Mouse (Mus musculus) C2C12 (cell line): ENCODE results near the gene Sprn. TPM values are rescaled to one million over a fixed set of nuclear protein-coding genes. Genes with fewer than 3 reads are reported as not detected.

ENCODE experiments used
- H3K27me3 ChIP-seq: one replicate; pipeline ENCODE4 v1.6.1; 2011; ENCODE audit not compliant: control insufficient read depth, insufficient read depth, insufficient read length
- H3K36me3 ChIP-seq: one replicate; pipeline ENCODE4 v1.6.1; 2011; ENCODE audit not compliant: control insufficient read depth, insufficient read depth
- H3K4me3 ChIP-seq: one replicate; pipeline ENCODE4 v1.5.1; 2011; ENCODE audit warnings: mild to moderate bottlenecking, control low read depth; ENCODE audit not compliant: poor library complexity, insufficient read depth, severe bottlenecking
- H3K79me2 ChIP-seq: one replicate; pipeline ENCODE4 v1.6.1; 2011; ENCODE audit not compliant: control insufficient read depth, insufficient read depth
- H3K79me3 ChIP-seq: one replicate; pipeline ENCODE4 v1.6.1; 2011; ENCODE audit warnings: low read depth, control low read depth
- H3ac ChIP-seq: one replicate; pipeline ENCODE3; 2011; ENCODE audit warnings: low read depth; ENCODE audit not compliant: control insufficient read depth, insufficient read length
- CEBPB ChIP-seq: IDR thresholded peaks from one replicate; pipeline ENCODE4 v1.6.1; 2011; ENCODE audit warnings: low read depth, mild to moderate bottlenecking, control low read depth, moderate library complexity
- CTCF ChIP-seq: IDR thresholded peaks from one replicate; pipeline ENCODE4 v1.5.1; 2011; ENCODE audit not compliant: control insufficient read depth, insufficient read depth, insufficient read length
- FOSL1 ChIP-seq: IDR thresholded peaks from one replicate; pipeline ENCODE4 v1.8.0; 2011; ENCODE audit warnings: mild to moderate bottlenecking, low read length; ENCODE audit not compliant: poor library complexity, insufficient read depth, severe bottlenecking
- MAX ChIP-seq: IDR thresholded peaks from one replicate; pipeline ENCODE4 v1.6.1; 2011; ENCODE audit warnings: mild to moderate bottlenecking, control low read depth
- MYOD1 ChIP-seq: IDR thresholded peaks from one replicate; pipeline ENCODE4 v1.6.1; 2011; ENCODE audit warnings: low read depth; ENCODE audit not compliant: control insufficient read depth, insufficient read length
- MYOG ChIP-seq: IDR thresholded peaks from one replicate; pipeline ENCODE4 v1.6.1; 2011; ENCODE audit not compliant: control insufficient read depth, insufficient read length; ENCODE audit errors: extremely low read depth
- USF1 ChIP-seq: IDR thresholded peaks from one replicate; pipeline ENCODE4 v1.6.1; 2011; ENCODE audit warnings: low read depth, mild to moderate bottlenecking, control low read depth, moderate library complexity
- polyA plus RNA-seq: library from polyadenylated mRNA; unstranded; fragments of >200 nt; fragmentation: generic; extraction: Trizol; gene quantifications from one replicate; pipeline ENCODE4 v1.2.1, GENCODE M21; 2012; ENCODE audit warnings: missing spikeins

Gene Sprn
- polyA plus RNA-seq, 1 experiment: not detected

DNA sequence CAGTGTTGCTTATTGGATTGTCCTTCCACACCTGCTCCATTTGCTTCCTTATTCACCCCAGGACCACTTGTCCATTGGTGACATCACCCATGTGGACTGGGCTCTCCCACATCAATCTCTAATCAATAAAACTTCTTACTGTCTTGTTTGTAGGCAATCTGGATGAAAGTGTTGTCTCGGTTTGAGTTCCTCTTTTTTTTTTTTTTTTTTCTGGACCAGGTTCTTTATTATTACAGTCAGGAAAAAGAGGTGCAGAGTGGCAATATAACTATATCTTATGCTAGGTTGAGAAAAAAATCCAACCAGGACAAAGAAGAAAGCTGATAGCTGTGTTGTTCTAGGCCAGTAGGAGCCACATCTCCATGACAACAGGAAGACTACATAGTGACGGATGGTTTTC is 26.0 kb upstream of the Sprn start:
- H3K27me3 ChIP-seq: peaks cover 10% of the 10 kb centered on the region
- no peak overlapping the region for H3K4me3 ChIP-seq
- H3K36me3 ChIP-seq: no peaks in the 10 kb centered on the region
- no peak overlapping the region for H3ac ChIP-seq
- no peak for TF ChIP-seq USF1
- no peak for TF ChIP-seq CTCF
- no peak for TF ChIP-seq CEBPB
- TF ChIP-seq MYOG: no peak
- no peak for TF ChIP-seq MYOD1
- TF ChIP-seq FOSL1: no peak
- TF ChIP-seq MAX: no peak
- H3K79me3 ChIP-seq: no peaks in the 10 kb centered on the region
- H3K79me2 ChIP-seq: no peaks in the 10 kb centered on the region

DNA sequence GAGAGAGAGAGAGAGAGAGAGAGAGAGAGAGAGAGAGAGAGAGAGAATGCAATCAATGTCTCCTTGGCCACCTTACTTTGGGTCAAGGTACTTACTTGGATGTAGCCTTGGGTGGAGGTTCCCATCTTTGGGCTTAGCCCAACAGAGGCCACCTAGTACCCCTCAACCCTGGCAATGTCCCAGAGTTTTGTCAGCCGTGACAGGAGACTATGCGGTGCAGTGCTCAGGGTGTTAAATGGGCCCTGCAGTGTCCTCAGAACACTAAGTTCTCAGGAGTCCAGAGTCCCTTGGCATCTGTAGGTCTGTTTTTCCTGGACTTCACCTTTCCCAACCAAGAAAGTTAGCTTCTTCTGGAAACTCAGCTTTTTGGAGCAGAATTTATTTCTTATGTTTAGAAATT is 24.5 kb upstream of the Sprn start:
- Histone ChIP-seq H3K4me3 (no peak overlapping the region), H3K27me3 (peaks cover 10% of the 10 kb centered on the region), H3ac (no peak overlapping the region), H3K79me3 (no peaks in the 10 kb centered on the region), H3K79me2 (no peaks in the 10 kb centered on the region), H3K36me3 (no peaks in the 10 kb centered on the region)
- TF ChIP-seq USF1 (no peak), MYOG (no peak), MAX (no peak), MYOD1 (no peak), FOSL1 (no peak), CEBPB (no peak), CTCF (no peak)

DNA sequence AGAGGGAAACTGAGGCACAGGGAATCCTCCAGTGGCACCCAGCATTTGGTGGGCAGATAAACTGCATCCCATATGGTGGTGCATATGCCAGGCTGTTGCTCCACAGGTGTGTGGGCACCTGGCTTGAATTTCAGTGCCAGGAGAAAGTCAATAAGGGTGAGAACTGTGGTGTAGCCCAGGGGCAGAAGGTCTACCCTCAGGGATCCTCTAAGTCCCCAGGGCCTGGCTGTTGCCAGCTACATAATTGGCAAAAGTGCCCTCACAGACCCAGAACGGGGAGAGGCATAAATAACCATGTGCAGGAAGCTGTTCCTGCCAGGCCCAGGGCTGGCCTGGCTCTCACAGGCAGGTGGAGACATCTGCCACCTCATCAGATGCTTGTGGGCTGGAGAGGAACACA is 18.3 kb upstream of the Sprn start, which contains the start of gene Olfr523:
Gene Olfr523, plus strand, starts transcription at position 282 of the 400 bp plus-strand sequence.
- H3K36me3 ChIP-seq: no peaks in the 10 kb centered on the region
- H3K79me3 ChIP-seq: no peaks in the 10 kb centered on the region
- TF ChIP-seq MYOD1: no peak
- TF ChIP-seq CEBPB: no peak
- TF ChIP-seq USF1: no peak
- TF ChIP-seq FOSL1: no peak
- no peak for TF ChIP-seq MYOG
- no peak for TF ChIP-seq MAX
- no peak for TF ChIP-seq CTCF

DNA sequence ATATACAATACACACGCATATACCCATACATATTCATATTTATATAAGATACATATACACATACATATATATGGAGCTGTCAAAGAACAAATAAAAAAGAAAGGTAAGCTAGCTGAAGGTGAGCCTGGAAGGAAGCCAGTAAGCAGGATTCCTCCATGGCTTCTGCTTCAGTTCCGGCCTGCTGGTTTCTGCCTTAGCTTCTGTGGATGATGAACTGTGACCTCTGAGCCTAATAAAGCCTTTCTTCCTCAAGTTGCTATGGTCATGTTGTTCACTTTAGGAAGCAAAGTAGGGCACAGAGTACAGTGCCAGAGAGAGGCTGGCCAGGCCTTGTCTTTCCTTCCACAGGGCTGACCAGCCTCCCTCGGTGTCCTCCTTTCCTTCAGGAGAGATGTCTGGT is 16.2 kb upstream of the Sprn start:
- no peak for TF ChIP-seq CTCF
- no peak for TF ChIP-seq MYOG
- TF ChIP-seq USF1: no peak
- no peak for TF ChIP-seq MYOD1
- no peak for TF ChIP-seq MAX
- no peak for TF ChIP-seq FOSL1
- no peak for TF ChIP-seq CEBPB
- H3K4me3 ChIP-seq: no peak overlapping the region

More for the DNA sequence above, 18.3 kb upstream of the Sprn start, which contains the start of gene Olfr523:
- Histone ChIP-seq H3K4me3 (no peak within 1 kb of the TSS), H3ac (no peak within 1 kb of the TSS), H3K27me3 (peaks cover 7% of the 10 kb centered on the region), H3K79me2 (no peaks in the 10 kb centered on the region)

DNA sequence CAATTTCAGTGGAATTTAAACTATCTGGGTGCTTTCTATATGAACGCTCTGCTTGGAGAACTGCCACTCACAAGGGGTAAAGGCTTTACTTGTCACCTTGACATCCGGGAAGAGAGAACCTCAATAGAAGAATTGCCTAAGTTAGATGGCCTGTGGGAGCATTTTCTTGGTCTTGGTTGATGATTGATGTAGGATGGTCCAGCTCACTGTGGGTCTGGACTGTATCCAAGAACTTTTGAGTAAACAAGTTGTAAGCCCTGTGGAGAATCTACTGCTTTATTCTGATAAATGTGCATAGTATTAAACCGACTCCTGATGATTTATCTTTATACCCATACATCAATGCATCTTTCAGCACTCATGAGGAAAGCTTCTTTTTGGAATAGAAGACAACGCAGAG is 14.7 kb upstream of the Sprn start:
- Histone ChIP-seq H3K36me3 (no peaks in the 10 kb centered on the region), H3K4me3 (no peak overlapping the region), H3ac (no peak overlapping the region), H3K79me2 (no peaks in the 10 kb centered on the region), H3K79me3 (no peaks in the 10 kb centered on the region), H3K27me3 (no peaks in the 10 kb centered on the region)
- TF ChIP-seq CEBPB (no peak), MAX (no peak), USF1 (no peak), MYOG (no peak), CTCF (no peak), FOSL1 (no peak), MYOD1 (no peak)

More for the DNA sequence above, 16.2 kb upstream of the Sprn start:
- Histone ChIP-seq H3K27me3 (no peaks in the 10 kb centered on the region), H3K36me3 (no peaks in the 10 kb centered on the region), H3K79me2 (no peaks in the 10 kb centered on the region), H3ac (no peak overlapping the region), H3K79me3 (no peaks in the 10 kb centered on the region)

DNA sequence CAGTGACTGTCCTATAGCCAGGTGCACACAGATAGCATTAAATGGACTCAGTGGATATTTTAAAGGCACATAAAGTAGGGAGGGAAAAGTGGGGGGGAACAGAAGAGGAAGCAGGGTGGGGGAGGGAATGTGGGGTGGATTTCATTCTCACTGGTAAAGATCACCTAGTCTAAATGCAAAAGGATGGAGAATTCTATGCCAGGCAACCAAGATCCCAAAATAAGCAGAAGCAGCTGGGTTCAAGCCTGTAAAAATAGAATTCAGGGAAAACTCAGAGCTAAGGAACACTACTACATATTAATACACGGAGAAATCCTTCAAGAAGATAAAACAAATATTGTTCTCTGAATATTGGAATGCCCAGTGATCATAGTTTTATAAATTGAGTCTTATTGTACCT is 13.3 kb upstream of the Sprn start:
- H3K79me2 ChIP-seq: no peaks in the 10 kb centered on the region
- no peak for TF ChIP-seq USF1
- no peak overlapping the region for H3ac ChIP-seq
- no peak overlapping the region for H3K4me3 ChIP-seq
- no peaks in the 10 kb centered on the region for H3K27me3 ChIP-seq
- H3K79me3 ChIP-seq: no peaks in the 10 kb centered on the region
- no peaks in the 10 kb centered on the region for H3K36me3 ChIP-seq
